ENCODE assay signal across 9 mouse cellular contexts in the genomic region with DNA sequence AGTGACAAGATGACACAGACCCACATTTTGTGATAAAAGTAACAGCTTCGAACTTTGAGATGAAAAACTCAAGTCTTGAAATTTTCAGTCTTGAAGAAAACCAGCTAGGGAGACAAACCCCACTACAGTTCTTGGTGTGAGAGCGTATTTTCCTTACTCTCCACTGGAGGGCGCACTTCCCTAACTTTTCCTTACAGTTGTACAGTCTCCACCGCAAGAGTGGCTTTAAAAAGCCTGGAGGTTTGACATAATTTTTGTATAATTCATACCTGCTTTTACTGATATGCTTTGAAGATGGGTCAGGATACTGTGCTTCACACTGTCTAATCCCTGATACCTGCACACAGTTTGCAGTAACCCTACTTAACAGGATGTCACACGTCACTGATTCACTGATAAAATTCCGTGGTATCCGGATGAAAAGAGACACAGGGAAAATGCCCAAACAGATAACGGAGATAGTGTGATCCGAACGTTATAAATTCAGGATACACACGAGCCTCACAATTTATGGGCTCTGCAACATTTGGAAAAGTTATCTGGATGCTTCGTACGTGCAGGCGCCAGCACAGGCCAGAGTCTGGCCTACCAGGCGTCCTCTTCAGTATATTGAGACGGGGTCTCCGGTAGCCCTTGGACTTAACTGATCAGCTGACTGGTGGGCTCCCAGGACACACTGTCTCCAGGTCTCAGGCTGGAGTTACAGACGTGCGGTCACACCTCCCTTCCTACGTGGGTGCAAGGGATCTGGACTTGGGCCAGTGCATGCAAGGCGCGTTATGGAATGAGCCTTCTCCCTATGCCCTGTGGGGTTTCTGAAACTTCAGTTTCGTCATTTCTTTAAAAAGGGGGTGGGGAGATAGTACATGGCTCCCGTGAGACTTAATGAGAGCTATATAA.
DNase-seq lines count a peak whose midpoint lies in the region; ATAC-seq and TF ChIP-seq lines count a peak whose summit lies in the region.
"Had no signal": no experiment of that assay in that cellular context is flagged by ENCODE, and none has a peak within 500 bp of the region (broad histone marks: within the 10 kb centered on the region; RNA-seq: fewer than 3 reads in every experiment).

No protein-coding gene starts in this region.

- TF ChIP-seq EP300 in lung, postnatal 0 days (IDR thresholded peaks at IDR 0.05), result no peak

- H3K4me2 ChIP-seq in heart, embryonic 12.5 days, result no peak overlapping the region
- peak overlapping the region; percentile 2; the same call in 1 of the 2 replicates for H3K4me2 ChIP-seq in kidney, postnatal 0 days (ENCODE audit: low read length)
- H3K4me2 ChIP-seq in lung, postnatal 0 days (replicated peaks; ENCODE audit: low read depth, low read length), result no peak overlapping the region
- H3K4me2 ChIP-seq: liver, embryonic 15.5 days had no signal

- peak; percentile 8 for DNase-seq in CD4-positive, CD25-positive, alpha-beta regulatory T cell, adult 2 months (ENCODE audit: low read depth, low spot score)
- peak; percentile 89 for DNase-seq in NIH3T3 (ENCODE audit: low read depth)
- peak; percentile 50 to 74 for DNase-seq in cerebellum, postnatal 4 days (ENCODE audit: low spot score in 2 of 2)
- peak; percentile 89 for DNase-seq in kidney, postnatal 0 days (ENCODE audit: low spot score)
- DNase-seq in lung, postnatal 0 days (ENCODE audit: low spot score), result peak; percentile 84
- peak; percentile 76 for DNase-seq in right cerebral cortex, postnatal 14 days

- ATAC-seq in CD4-positive, CD25-positive, alpha-beta regulatory T cell, adult 4 months, result no peak
- ATAC-seq in heart, embryonic 12.5 days (ENCODE audit: insufficient number of reproducible peaks, low FRiP score), result peak; percentile 63
- peak; percentile 33; the same call in 1 of the 2 replicates for ATAC-seq in kidney, postnatal 0 days (replicated peaks; ENCODE audit: low FRiP score, low read depth)
- ATAC-seq in lung, postnatal 0 days, result peak; percentile 84

- no peak overlapping the region for H3K27ac ChIP-seq in heart, embryonic 12.5 days (ENCODE audit: poor library complexity, severe bottlenecking)
- H3K27ac ChIP-seq in kidney, postnatal 0 days, result no peak overlapping the region
- no peak overlapping the region for H3K27ac ChIP-seq in lung, postnatal 0 days (ENCODE audit: low read length)
- H3K27ac ChIP-seq: liver, embryonic 15.5 days had no signal

- H3K4me1 ChIP-seq in heart, embryonic 12.5 days (replicated peaks), result peaks cover 13% of the 10 kb centered on the region; the same call in 1 of the 2 replicates
- H3K4me1 ChIP-seq in kidney, postnatal 0 days (replicated peaks; ENCODE audit: insufficient read depth, low read length), result peaks cover 8% of the 10 kb centered on the region; the same call in 1 of the 2 replicates
- H3K4me1 ChIP-seq in lung, postnatal 0 days (ENCODE audit: insufficient read depth, low read depth, low read length), result no peaks in the 10 kb centered on the region
- H3K4me1 ChIP-seq: liver, embryonic 15.5 days had no signal

- no peaks in the 10 kb centered on the region for H3K27me3 ChIP-seq in heart, embryonic 12.5 days (replicated peaks)
- no peaks in the 10 kb centered on the region for H3K27me3 ChIP-seq in kidney, postnatal 0 days (ENCODE audit: insufficient read depth, low read length)
- H3K27me3 ChIP-seq in lung, postnatal 0 days (replicated peaks; ENCODE audit: insufficient read depth, low read length), result no peaks in the 10 kb centered on the region
- H3K27me3 ChIP-seq: liver, embryonic 15.5 days had no signal

- H3K36me3 ChIP-seq in heart, embryonic 12.5 days, result no peaks in the 10 kb centered on the region
- no peaks in the 10 kb centered on the region for H3K36me3 ChIP-seq in kidney, postnatal 0 days (ENCODE audit: insufficient read depth, low read length)
- H3K36me3 ChIP-seq in lung, postnatal 0 days (ENCODE audit: insufficient read depth, low read length), result no peaks in the 10 kb centered on the region
- H3K36me3 ChIP-seq: liver, embryonic 15.5 days had no signal

- 49% methylated on average over 24 of the region's 24 CpGs for WGBS in heart, embryonic 12.5 days
- 32% methylated on average over 24 of the region's 24 CpGs for WGBS in kidney, postnatal 0 days
- WGBS in lung, postnatal 0 days, result 42% methylated on average over 24 of the region's 24 CpGs

- H3K9ac ChIP-seq in heart, embryonic 12.5 days, result no peak overlapping the region
- H3K9ac ChIP-seq in kidney, postnatal 0 days (ENCODE audit: low read depth, low read length), result no peak overlapping the region
- no peak overlapping the region for H3K9ac ChIP-seq in lung, postnatal 0 days (replicated peaks; ENCODE audit: low read depth)
- H3K9ac ChIP-seq: liver, embryonic 15.5 days had no signal

- TF ChIP-seq CTCF in kidney, postnatal 0 days (IDR thresholded peaks at IDR 0.05; ENCODE audit: low read depth), result peak; percentile 86
- TF ChIP-seq CTCF in lung, postnatal 0 days (IDR thresholded peaks at IDR 0.05), result peak; percentile 83

- no peaks in the 10 kb centered on the region for H3K9me3 ChIP-seq in heart, embryonic 12.5 days (replicated peaks)
- no peaks in the 10 kb centered on the region for H3K9me3 ChIP-seq in kidney, postnatal 0 days (replicated peaks; ENCODE audit: low read length)
- H3K9me3 ChIP-seq in lung, postnatal 0 days (ENCODE audit: low read length), result no peaks in the 10 kb centered on the region
- H3K9me3 ChIP-seq: liver, embryonic 15.5 days had no signal

- H3K4me3 ChIP-seq in heart, embryonic 12.5 days, result no peak overlapping the region
- no peak overlapping the region for H3K4me3 ChIP-seq in kidney, postnatal 0 days (replicated peaks; ENCODE audit: low read depth, low read length)
- no peak overlapping the region for H3K4me3 ChIP-seq in lung, postnatal 0 days (ENCODE audit: low read depth, low read length)
- H3K4me3 ChIP-seq: liver, embryonic 15.5 days had no signal

Comparison
In these comparisons a context has a peak if more than half of its experiments do, and no peak if none do; other contexts are left out.
1. DNase-seq: peak in every context shown above with its lines; median percentile 89 in NIH3T3; 89 in kidney, postnatal 0 days; 84 in lung, postnatal 0 days; 76 in right cerebral cortex, postnatal 14 days; 62 in cerebellum, postnatal 4 days; 8 in CD4-positive, CD25-positive, alpha-beta regulatory T cell, adult 2 months.